In genomic region chr5:22094984-22095383, GRCm38 (mm10) we compare ENCODE assay signal across 14 mouse cellular contexts.
DNase-seq lines count a peak whose midpoint lies in the region; ATAC-seq and TF ChIP-seq lines count a peak whose summit lies in the region.
"Had no signal": no experiment of that assay in that cellular context is flagged by ENCODE, and none has a peak within 500 bp of the region (broad histone marks: within the 10 kb centered on the region; RNA-seq: fewer than 3 reads in every experiment).

No protein-coding gene starts in this region.

- no peak overlapping the region for H3K4me3 ChIP-seq in forebrain, embryonic 11.5 days (ENCODE audit: low read depth, low read length)
- H3K4me3 ChIP-seq in forebrain, embryonic 10.5 days: no peak overlapping the region
- no peak overlapping the region for H3K4me3 ChIP-seq in forebrain, embryonic 12.5 days (replicated peaks)
- no peak overlapping the region for H3K4me3 ChIP-seq in midbrain, embryonic 14.5 days (replicated peaks; ENCODE audit: low read depth, low read length)

- intact Hi-C loops in heart, postnatal 25 days (cut with DNase I): no loop called here

- TF ChIP-seq CTCF in brain, embryonic 14.5 days (IDR thresholded peaks at IDR 0.05; ENCODE audit: borderline replicate concordance, extremely low read depth, insufficient read depth, insufficient read length): no peak

- WGBS in forebrain, embryonic 11.5 days: 79% methylated on average over 5 of the region's 5 CpGs
- WGBS in forebrain, embryonic 10.5 days: 91% methylated on average over 5 of the region's 5 CpGs
- 60% methylated on average over 5 of the region's 5 CpGs for WGBS in forebrain, embryonic 12.5 days
- WGBS in midbrain, embryonic 14.5 days: 48% methylated on average over 5 of the region's 5 CpGs

- DNase-seq in forebrain, embryonic 11.5 days (ENCODE audit: low spot score): no peak
- DNase-seq in forebrain, embryonic 10.5 days (ENCODE audit: extremely low spot score, low spot score): no peak
- peak; percentile 93 for DNase-seq in brain, embryonic 14.5 days (ENCODE audit: low read depth)
- DNase-seq in midbrain, embryonic 14.5 days: peak; percentile 80
- DNase-seq in adrenal gland, adult 8-10 months: no peak
- no peak for DNase-seq in right cerebral cortex, adult 2 months (ENCODE audit: low spot score in 2 of 2)
- DNase-seq in heart, postnatal 25 days (ENCODE audit: low spot score): no peak
- DNase-seq: B cell, adult 2 months; heart, postnatal 36 days; kidney, adult 2 months; liver, postnatal 0 days; right cerebral cortex, adult 18-20 months had no signal

- no peaks in the 10 kb centered on the region for H3K27me3 ChIP-seq in forebrain, embryonic 11.5 days (ENCODE audit: control insufficient read depth, insufficient read depth, low read length)
- H3K27me3 ChIP-seq in forebrain, embryonic 10.5 days (ENCODE audit: poor library complexity, severe bottlenecking): no peaks in the 10 kb centered on the region
- no peaks in the 10 kb centered on the region for H3K27me3 ChIP-seq in forebrain, embryonic 12.5 days
- no peaks in the 10 kb centered on the region for H3K27me3 ChIP-seq in midbrain, embryonic 14.5 days (ENCODE audit: control insufficient read depth, insufficient read depth, low read length)

- ATAC-seq in forebrain, embryonic 11.5 days (replicated peaks; ENCODE audit: low FRiP score): peak; percentile 63; the same call in 1 of the 2 replicates
- ATAC-seq in forebrain, embryonic 12.5 days (ENCODE audit: low FRiP score): peak; percentile 79
- peak; percentile 60; the same call in 1 of the 2 replicates for ATAC-seq in midbrain, embryonic 14.5 days (ENCODE audit: low FRiP score, low TSS enrichment)
- ATAC-seq: liver, postnatal 0 days had no signal

- H3K4me1 ChIP-seq in forebrain, embryonic 11.5 days (replicated peaks; ENCODE audit: control insufficient read depth, insufficient read depth, low read length): peaks cover 1% of the 10 kb centered on the region; the same call in 1 of the 2 replicates
- H3K4me1 ChIP-seq in forebrain, embryonic 10.5 days: peaks cover 23% of the 10 kb centered on the region
- peaks cover 17% of the 10 kb centered on the region for H3K4me1 ChIP-seq in forebrain, embryonic 12.5 days
- 0 out of 2 replicates have a peak, but pooled peaks cover 5% of the 10 kb centered on the region for H3K4me1 ChIP-seq in midbrain, embryonic 14.5 days (ENCODE audit: control insufficient read depth, insufficient read depth, low read length)

- H3K36me3 ChIP-seq in forebrain, embryonic 11.5 days (ENCODE audit: control insufficient read depth, insufficient read depth, low read length): no peaks in the 10 kb centered on the region
- no peaks in the 10 kb centered on the region for H3K36me3 ChIP-seq in forebrain, embryonic 10.5 days (replicated peaks)
- no peaks in the 10 kb centered on the region for H3K36me3 ChIP-seq in forebrain, embryonic 12.5 days (replicated peaks)
- H3K36me3 ChIP-seq in midbrain, embryonic 14.5 days (ENCODE audit: control insufficient read depth, insufficient read depth, low read length): no peaks in the 10 kb centered on the region

- TF ChIP-seq POLR2A in brain, embryonic 14.5 days (IDR thresholded peaks at IDR 0.05; ENCODE audit: borderline replicate concordance, extremely low read depth, insufficient read depth, insufficient read length, poor library complexity, severe bottlenecking): no peak

- no peak overlapping the region for H3K27ac ChIP-seq in forebrain, embryonic 11.5 days (ENCODE audit: low read depth, low read length)
- no peak overlapping the region for H3K27ac ChIP-seq in forebrain, embryonic 10.5 days
- H3K27ac ChIP-seq in forebrain, embryonic 12.5 days: no peak overlapping the region
- no peak overlapping the region for H3K27ac ChIP-seq in midbrain, embryonic 14.5 days (replicated peaks; ENCODE audit: low read depth, low read length)
- H3K27ac ChIP-seq: stomach, postnatal 0 days had no signal

- no peak overlapping the region for H3K4me2 ChIP-seq in forebrain, embryonic 11.5 days (ENCODE audit: low read depth, low read length, severe bottlenecking)
- peak overlapping the region; percentile 11; the same call in 1 of the 2 replicates for H3K4me2 ChIP-seq in forebrain, embryonic 12.5 days
- no peak overlapping the region for H3K4me2 ChIP-seq in midbrain, embryonic 14.5 days (ENCODE audit: low read length)

- no peak overlapping the region for H3K9ac ChIP-seq in forebrain, embryonic 11.5 days (ENCODE audit: low read length)
- no peak overlapping the region for H3K9ac ChIP-seq in forebrain, embryonic 12.5 days
- H3K9ac ChIP-seq in midbrain, embryonic 14.5 days (replicated peaks; ENCODE audit: low read length): no peak overlapping the region
- H3K9ac ChIP-seq: liver, postnatal 0 days had no signal

- no peaks in the 10 kb centered on the region for H3K9me3 ChIP-seq in forebrain, embryonic 11.5 days (ENCODE audit: control insufficient read depth, low read length)
- H3K9me3 ChIP-seq in forebrain, embryonic 10.5 days: no peaks in the 10 kb centered on the region
- no peaks in the 10 kb centered on the region for H3K9me3 ChIP-seq in forebrain, embryonic 12.5 days
- H3K9me3 ChIP-seq in midbrain, embryonic 14.5 days (ENCODE audit: control insufficient read depth, low read length): no peaks in the 10 kb centered on the region

Comparison
In these comparisons a context has a peak if more than half of its experiments do, and no peak if none do; other contexts are left out.
1. DNase-seq: peak in brain, embryonic 14.5 days (single experiment) and midbrain, embryonic 14.5 days (single experiment); none in forebrain, embryonic 11.5 days (single experiment), forebrain, embryonic 10.5 days (single experiment), adrenal gland, adult 8-10 months (single experiment), right cerebral cortex, adult 2 months (0 of 2) and heart, postnatal 25 days (single experiment).
2. Peak in every context shown above with its lines, with median percentiles within 50 percentile points of each other: ATAC-seq.